Mouse (Mus musculus): ENCODE measurements around the gene Tomm20.
"Not testable (repeated sequence)": the region's sequence is repeated elsewhere in the genome, so short reads cannot be mapped to it uniquely, and the experiment has no call there.

The Tomm20 gene

DNA sequence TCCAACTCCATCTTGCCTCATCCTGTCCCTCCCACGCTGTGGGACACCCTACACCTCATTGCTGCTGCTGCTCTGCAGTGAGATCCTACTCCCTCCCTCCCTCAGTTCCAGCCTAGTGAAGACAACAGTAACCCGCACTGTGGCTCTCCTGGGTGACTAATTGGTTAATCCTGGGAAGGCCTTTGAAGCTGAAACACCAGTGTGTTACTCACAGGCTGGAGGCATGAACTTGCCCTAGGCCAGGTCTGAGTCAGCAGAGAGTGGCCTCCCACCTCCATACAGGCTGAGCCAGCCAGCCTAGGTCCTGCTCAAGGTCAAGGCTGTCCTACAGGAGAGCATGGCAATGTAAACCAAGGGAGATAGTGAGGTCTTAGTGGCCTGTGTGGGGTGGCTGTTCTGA lies 26.4 kb downstream of the Tomm20 start:
- DNase-seq (ENCODE audit: low spot score in 2 of 2): no peak

DNA sequence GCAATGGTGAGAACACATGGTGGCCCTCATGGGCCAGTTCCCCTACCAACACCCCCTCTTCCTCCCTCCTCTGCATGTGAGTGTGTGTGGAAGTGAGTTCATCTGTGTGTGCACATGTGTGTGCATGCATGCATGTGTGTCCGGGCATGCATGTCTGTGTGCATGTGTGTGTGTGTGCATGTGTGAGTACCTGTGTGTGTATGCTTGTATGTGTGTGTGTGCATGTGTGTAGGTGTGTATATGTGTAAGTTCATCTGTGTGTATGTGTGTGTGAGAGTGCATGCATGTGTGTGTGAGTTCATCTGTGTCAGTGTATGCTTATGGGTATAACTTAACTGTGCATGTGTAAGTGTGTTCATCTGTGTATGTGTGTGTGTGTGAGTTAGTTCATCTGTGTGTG lies 27.3 kb downstream of the Tomm20 start:
- no peak for DNase-seq (ENCODE audit: low spot score in 2 of 2)

DNA sequence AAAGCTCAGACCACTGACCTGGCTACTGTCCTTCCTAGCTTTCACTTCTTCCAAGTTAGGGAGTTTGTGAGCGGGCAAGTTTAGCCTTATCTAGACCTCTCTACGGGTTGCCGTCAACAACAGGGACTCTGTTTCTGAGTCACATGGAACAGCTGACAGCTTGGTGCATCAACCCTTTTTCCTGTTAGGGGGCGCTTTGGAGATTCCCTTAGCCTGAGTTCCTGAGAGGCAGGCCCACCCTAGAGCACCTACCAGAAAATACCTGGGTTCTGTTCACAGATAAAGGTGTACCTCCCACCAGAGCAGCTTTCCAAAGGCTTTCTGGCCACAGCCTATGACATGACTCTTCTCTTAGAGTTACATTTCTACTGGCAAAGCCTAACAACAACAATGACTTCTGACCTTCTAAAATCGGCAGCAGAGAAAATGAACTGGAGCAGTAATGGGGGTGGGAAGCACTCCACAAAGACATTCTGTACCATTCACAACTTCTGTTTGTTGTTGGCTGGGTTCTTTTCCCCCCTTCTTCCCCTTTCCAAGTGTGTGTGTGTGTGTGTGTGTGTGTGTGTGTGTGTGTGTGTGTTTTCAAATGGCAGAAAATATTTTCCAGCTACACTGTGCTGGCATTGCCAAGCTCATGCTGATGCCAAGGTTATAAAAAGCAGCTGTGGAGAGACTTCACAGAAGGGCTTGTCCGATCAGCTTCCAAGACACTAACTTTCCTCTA lies 28.3 kb downstream of the Tomm20 start:
- peak; percentile 49 to 69 for DNase-seq (ENCODE audit: low spot score in 2 of 2)

DNA sequence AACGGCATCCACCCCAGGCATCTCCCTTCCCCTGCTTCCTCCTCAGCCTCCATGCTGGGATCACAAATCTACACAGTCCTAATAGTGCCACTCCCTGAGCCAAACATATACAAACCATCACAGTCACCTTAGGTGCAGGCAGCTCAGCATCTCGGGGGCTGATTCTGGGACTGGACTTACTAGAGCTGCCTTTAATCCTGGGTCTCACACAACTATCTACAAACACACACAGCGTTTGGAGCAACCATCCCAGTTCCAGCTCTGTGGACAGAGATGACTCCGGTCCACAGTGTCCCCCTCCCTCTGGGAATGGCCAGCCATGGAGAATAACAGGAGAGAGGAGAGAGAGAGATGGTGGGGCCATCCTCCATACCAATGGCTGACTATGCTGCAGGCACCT lies 29.0 kb downstream of the Tomm20 start:
- no peak for DNase-seq (ENCODE audit: low spot score in 2 of 2)

DNA sequence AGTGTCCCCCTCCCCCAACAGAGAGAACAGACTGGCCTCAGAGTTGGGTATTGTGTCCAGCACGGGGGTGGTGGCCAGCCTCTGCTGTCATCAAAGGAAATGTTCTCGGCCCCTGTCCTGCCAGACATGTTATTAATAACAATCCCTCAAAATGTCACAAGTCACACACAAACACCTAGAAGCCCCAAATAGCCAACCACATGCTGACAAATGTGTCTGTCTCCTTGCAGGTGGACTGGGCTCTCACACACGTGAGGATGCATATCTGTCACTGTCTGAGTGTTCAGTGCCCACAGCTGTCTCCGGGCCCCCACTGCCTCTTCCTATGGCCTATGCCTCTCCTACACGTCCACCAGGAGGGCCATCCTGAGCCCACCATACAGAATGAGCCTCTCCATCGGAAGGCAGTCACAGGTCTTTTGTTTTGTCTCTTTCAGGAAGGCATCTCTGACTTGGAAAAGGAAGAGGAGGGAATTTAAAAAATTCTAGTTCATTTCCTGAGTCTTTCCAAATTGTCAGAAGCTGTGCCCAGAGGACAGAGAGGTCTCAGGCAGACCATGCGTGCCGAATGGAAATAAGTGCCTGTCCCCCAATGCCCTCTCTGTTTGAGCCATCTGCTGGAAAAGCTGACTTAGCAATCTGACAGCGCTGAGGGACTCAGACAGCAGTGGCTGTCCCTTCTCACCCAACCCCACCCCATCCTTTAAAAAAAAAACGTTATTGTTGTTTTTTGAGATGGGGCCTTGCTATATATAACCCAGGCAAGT lies 30.9 kb downstream of the Tomm20 start:
- DNase-seq (ENCODE audit: low spot score in 2 of 2): peak; percentile 54 to 66

DNA sequence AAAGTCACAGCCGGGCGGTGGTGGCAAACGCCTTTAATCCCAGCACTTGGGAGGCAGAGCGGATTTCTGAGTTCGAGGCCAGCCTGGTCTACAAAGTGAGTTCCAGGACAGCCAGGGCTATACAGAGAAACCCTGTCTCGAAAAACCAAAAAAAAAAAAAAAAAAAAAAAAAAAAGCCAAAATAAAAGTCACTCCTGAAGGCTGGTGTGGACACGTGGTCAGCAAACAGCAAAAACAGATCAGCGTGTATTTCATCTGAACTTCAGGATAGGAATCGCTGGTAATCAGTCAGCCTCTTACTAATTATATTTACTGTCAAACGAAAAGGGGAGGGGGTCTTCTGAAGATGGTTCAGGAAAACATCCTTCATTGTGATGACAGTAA lies 31.5 kb downstream of the Tomm20 start:
- DNase-seq (ENCODE audit: low spot score in 2 of 2): not testable (repeated sequence)

DNA sequence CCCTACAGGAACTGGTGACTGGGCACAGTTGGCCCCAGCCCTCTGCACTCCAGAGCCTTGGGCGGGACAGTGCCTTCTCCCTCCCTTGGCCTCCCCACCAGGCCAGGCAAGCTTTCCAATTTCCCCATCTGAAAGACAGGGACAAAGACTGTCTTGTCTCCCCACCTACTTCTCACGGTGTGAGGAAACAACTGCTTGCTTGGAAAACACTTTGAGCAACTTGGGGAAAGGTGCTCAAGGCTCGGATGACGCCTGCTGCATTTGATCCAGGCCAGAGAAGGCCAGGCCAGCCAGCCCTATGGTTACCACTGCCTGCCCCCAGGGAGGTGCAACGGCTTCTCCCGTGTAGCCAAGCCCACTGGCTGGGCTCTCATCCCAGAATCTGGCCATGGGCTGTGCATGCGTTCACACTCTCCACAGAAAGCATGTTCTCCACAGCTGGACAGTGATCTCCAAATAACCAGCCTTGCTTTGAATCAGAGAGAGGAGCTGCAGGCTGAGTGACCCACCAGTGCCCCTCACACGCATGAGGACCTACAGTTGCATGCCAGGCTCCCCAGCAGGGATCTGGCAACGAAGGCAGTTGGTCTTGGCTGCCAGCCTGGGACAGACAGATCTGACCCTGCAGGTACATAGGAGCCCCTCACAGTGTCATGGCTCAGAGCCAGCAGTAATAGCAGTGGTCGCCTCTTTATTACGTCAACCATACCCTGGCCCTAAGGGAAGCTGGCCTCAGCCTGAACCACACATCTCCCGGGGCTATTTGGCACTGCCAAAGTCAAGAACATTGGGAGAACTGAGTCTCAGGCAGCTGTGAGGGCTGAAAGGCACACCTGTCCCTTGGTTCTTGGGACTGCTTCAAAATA lies 32.2 kb downstream of the Tomm20 start:
- DNase-seq (ENCODE audit: low spot score in 2 of 2): peak; percentile 83 to 86

GRCm38 (mm10) chr8:126909371-126909802 lies 36.3 kb downstream of the Tomm20 start:
- peak in 1 of 2 experiments; percentile 39 for DNase-seq (ENCODE audit: low spot score in 2 of 2)

DNA sequence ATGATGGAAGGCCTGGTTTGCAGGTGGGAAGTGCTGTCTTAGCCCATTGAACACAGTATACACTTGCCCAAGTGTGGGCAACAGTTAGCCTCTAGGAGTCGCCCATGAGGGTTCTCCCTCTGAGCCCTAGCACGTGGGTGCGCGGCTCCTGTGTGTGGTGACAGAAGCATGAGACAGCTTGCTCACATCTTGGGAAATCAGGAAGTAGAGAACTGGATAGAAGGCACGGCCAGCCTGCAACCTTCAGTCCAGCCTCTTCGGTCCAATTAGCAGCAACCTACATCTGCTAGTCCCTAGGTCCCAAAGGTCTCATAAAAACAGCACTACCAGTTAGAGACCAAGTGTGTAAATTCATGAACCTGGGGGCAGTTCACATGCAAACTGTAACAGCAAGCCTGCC lies 36.8 kb downstream of the Tomm20 start:
- peak; percentile 51 to 64 for DNase-seq (ENCODE audit: low spot score in 2 of 2)

DNA sequence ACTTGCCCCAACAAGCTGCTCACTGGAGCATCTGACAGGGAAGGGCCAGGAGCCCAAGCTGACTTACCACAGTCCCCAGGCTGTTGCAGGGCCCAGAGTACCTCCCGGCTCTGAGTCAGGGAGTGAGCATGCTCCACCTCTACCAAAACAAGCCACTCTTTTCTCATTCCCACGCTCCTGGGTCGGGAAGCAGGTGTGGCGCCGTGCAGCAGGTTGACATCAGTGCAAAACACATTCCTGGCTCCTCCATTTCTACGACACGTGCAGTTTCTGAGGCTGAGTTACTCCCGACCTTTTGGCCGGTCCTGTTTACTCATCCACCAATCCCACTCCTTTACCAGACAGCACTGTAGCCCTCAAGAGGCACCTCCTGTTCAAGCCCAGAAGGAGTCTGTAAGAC lies 37.7 kb downstream of the Tomm20 start:
- no peak for DNase-seq (ENCODE audit: low spot score in 2 of 2)

GRCm38 (mm10) chr8:126907374-126907773 lies 38.3 kb downstream of the Tomm20 start:
- no peak for DNase-seq (ENCODE audit: low spot score in 2 of 2)

DNA sequence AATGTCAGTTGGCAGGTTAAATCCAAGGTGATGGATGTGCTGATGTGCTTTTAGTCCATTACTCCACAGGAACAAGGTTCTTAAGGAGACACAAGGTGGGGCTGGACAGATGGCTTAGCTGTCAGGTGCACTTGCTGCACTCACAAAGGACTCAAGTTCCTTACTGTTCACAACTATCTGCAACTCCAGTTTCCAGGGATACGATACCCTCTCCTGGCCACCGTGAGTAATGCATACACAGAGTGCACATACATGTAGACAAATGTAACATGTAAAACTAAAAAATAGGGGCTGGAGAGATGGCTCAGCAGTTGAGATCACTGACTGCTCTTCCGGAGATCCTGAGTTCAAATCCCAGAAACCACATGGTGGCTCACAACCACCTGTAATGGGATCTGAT lies 40.3 kb downstream of the Tomm20 start:
- no peak for DNase-seq (ENCODE audit: low spot score in 2 of 2)

DNA sequence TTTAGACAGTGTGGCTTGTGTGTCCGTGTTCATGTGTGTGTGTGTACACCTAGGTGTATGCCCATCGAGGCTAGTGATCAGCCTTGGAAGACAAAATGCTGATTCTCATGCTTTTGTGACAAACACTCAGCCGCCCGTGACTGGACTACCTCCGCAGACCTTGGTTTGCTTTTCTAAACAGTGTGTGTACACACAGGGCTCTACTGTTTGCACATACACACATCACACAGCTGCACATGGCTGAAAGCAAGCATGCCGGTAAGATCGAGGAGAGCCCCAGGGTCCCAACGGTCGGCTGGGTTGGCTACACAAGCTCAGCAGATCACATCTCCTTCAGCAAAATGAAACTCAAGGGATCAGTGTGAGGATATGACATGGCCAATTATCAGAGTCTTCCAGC lies 41.7 kb downstream of the Tomm20 start:
- DNase-seq (ENCODE audit: low spot score in 2 of 2): no peak

DNA sequence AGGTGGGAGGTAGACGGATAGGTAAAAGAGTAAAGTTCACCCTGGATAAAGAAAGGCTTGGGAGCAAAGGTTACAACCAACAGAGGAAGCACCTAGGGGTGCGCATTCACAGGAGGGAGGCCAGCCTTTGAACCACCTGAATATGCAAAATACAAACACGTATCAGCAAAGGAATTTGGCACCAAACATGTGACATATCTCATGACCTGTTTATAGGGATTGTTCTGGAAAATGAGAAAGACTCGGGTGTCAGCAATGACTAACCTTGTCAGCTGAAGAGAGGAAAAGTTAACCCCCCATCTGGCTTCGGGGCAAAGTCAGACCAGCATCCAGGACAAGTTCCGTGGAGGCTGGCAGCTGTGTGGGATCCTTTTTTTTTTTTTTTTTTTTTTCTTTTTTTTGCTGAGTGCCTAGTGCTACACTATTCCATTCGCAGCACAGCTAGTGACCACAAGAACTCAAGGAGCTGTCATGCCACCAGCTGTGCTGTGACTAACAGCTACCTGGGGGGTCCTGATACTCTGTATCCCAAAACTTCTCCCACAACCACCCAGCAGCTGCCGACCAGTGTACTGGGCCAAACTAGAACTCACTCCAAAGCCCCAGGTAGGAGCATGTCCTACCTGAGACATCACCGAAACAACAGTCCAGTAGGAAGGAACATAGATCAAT lies 42.3 kb downstream of the Tomm20 start:
- no peak for DNase-seq (ENCODE audit: low spot score in 2 of 2)

DNA sequence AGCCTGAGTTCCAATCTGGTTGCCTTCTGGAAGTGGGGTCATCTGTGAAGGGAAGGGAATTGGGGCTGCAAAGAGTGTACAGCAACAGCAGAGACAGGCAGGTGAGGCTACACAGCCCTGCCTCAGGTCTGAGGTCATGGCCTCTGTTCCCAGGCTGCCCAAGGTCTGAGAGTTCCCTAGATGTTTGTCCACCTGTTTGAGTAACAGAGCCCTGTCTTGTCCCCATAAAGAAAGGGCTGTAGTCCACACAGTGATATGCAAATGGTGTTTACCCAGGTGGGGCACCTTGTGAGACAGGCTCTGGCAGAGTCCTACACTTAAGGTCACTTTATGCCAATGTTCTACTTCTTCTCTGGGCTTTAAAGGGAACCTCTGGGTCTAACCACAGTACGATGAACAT lies 44.0 kb downstream of the Tomm20 start:
- DNase-seq (ENCODE audit: low spot score in 2 of 2): no peak

DNA sequence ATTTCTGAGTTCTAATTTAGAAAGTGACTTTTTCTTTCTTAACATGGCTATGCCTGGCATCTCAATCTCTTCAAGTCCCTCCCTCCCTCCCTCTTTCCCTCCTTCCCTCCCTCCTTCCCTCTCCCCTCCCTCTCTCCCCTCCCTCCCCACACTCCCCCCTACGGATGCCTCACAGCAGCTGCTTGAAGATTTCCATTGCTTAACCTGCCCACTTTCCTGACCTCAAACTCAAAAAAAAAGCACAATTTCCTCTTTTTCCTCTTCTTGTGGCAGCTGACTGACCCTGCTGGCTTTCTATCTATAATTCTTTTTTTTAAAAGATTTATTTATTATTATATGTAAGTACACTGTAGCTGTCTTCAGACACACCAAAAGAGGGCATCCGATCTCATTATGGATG lies 44.6 kb downstream of the Tomm20 start:
- no peak for DNase-seq (ENCODE audit: low spot score in 2 of 2)

DNA sequence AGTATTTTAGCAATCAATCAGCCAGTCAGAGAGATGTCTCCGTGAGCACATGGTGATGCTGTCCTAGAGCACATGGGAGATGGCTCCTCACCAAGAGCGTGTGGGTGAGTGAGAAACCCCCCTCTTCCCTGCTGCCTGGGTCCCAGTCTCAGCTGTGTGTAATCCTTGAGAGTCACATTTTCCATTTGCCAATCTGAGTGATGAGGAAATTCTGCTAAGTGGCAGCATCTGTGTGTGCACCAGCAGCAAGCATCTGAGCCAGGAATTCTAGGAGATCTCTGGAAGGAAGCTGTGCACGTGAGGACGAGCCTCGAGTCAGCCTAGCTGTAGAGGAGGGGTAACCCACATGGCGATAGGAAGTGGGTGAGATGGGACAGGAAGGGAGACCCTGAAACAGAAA lies 50.5 kb downstream of the Tomm20 start:
- DNase-seq (ENCODE audit: low spot score in 2 of 2): peak in 1 of 2 experiments; percentile 46

DNA sequence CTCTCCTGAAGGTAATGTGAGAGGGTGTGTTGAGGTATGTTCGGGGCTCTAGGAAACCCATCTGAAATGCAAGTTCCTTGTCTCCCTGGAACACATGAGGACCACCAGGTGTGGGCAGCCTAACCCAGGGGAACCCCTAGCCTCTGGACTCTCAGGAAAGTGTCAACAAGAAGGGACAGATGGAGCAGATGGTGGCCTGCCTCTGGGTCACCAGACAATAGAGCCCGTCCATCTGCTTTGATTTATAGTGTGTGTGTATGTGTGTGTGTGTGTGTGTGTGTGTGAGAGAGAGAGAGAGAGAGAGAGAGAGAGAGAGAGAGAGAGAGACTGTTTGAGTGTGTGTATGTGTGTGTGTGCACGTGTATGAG lies 58.0 kb downstream of the Tomm20 start:
- no peak for DNase-seq (ENCODE audit: low spot score in 2 of 2)

GRCm38 (mm10) chr8:126886741-126887638 lies 58.7 kb downstream of the Tomm20 start:
- DNase-seq (ENCODE audit: low spot score in 2 of 2): peak; percentile 87 to 91

DNA sequence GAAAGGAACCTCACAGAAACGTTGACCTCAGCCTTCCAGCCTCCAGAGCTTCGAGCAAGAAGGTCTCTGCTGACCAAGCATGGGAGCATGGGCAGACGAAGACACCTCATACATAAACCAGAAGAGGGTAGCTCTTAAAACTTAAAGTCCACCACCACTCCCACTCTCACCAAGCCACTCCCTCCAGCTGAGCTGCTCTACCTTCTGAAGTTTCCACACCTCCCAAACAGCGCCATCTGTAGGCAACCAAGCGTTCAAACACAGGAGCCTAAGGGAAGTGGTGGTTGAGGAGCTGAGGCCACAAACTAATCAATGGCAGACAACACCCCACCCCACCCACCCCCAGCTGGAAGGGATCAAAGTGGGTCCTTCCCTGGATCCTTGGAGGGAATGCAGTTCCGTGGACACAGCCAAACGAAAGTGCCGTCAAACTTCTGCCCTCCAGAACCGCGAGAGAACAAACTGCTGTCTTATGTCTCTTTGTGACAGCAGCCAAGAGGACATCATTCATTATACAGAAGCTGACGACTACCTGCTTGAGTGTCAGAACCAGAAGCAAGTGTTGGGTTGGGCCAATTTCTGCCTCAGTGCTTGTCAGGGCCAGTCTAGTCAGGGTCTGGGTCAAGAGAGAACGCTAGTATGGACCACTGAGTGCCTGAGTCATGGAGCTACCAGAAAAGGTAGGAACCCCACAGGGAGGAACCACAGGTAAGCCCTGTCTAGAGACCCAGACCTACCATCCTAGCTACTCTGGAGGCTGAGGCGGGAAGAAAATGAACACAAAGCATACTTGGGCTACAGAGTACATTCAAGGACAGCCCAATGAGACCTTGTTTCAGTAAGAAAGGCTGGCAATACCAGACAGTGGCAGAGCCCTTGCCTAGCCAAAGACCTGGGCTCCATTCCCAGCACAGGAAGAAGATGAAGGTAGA lies 59.8 kb downstream of the Tomm20 start:
- DNase-seq (ENCODE audit: low spot score in 2 of 2): no peak
